Mouse (Mus musculus) intestine, postnatal 0 days (tissue): Measurements from ENCODE around the gene Slc1a1. TPM values are rescaled to one million over a fixed set of nuclear protein-coding genes. Genes with fewer than 3 reads are reported as not detected.
A peak's percentile ranks its signal among the peaks of the same experiment; 100 is the strongest.

Experiments used
- ATAC-seq: fragments of 200-750 bp; cut with Nextera tagmentation; 2 replicates; pipeline ENCODE4 v1.8.0; 2017; ENCODE audit warnings: mild to moderate bottlenecking, moderate TSS enrichment, moderate library complexity
- H3K27ac ChIP-seq: fragments of 300-500 bp; sonication (generic); 2 replicates; pipeline ENCODE4 v1.5.1; 2014; ENCODE audit warnings: mild to moderate bottlenecking, low read depth, low read length, moderate library complexity
- H3K27me3 ChIP-seq: fragments of 300-500 bp; sonication (generic); replicated peaks from 2 replicates; pipeline ENCODE4 v1.6.1; 2014; ENCODE audit warnings: low read length, mixed read lengths; ENCODE audit not compliant: control insufficient read depth, insufficient read depth
- H3K36me3 ChIP-seq: fragments of 300-500 bp; sonication (generic); 2 replicates; pipeline ENCODE4 v1.6.1; 2014; ENCODE audit warnings: mild to moderate bottlenecking, moderate library complexity; ENCODE audit not compliant: control insufficient read depth, insufficient read depth
- H3K4me1 ChIP-seq: fragments of 300-500 bp; sonication (generic); replicated peaks from 2 replicates; pipeline ENCODE4 v1.6.1; 2014; ENCODE audit warnings: antibody characterized with exemption, low read length, mixed read lengths; ENCODE audit not compliant: control insufficient read depth, insufficient read depth
- H3K4me2 ChIP-seq: fragments of 300-500 bp; sonication (generic); replicated peaks from 2 replicates; pipeline ENCODE4 v1.6.1; 2014; ENCODE audit warnings: low read depth, mild to moderate bottlenecking, moderate library complexity
- H3K4me3 ChIP-seq: fragments of 300-500 bp; sonication (generic); 2 replicates; pipeline ENCODE4 v1.5.1; 2014; ENCODE audit warnings: low read depth, low read length
- H3K9ac ChIP-seq: fragments of 300-500 bp; sonication (generic); 2 replicates; pipeline ENCODE4 v1.6.1; 2014; ENCODE audit warnings: mild to moderate bottlenecking, low read depth, low read length
- H3K9me3 ChIP-seq: fragments of 300-500 bp; sonication (generic); 2 replicates; pipeline ENCODE4 v1.6.1; 2016; ENCODE audit warnings: mixed run types; ENCODE audit not compliant: control insufficient read depth
- CTCF ChIP-seq: sonication (generic); IDR thresholded peaks from 2 replicates; pipeline ENCODE4 v1.5.1; 2016; ENCODE audit warnings: low read depth, mild to moderate bottlenecking, control low read depth, antibody characterized with exemption, moderate library complexity
- WGBS: fragments of 180-500 bp; shearing (Covaris S2); extraction: QIAGEN DNeasy Blood & Tissue Kit; methylation state at CpG from one replicate; pipeline ENCODE4 v1.1.7; 2014; 5-methylcytosine and 5-hydroxymethylcytosine counted together
- polyA plus RNA-seq: library from polyadenylated mRNA; unstranded; fragments of >200 nt; fragmentation: Nextera tagmentation; extraction: Ambion mirVana; gene quantifications from 2 replicates; pipeline ENCODE4 v1.2.1, GENCODE M21; 2015

Gene Slc1a1
- polyA plus RNA-seq = 2.2 and 3.8 TPM in 2 replicates

GRCm38 (mm10) chr19:28834798-28835499, at the start of gene Slc1a1:
Slc1a1 (plus strand) TSS chr19:28835049.
- Histone ChIP-seq H3K27me3 (0 out of 2 replicates have a peak, but pooled peaks cover 12% of the 10 kb centered on the region), H3K9ac (no peak within 1 kb of the TSS), H3K4me3 (peak within 1 kb of the TSS; percentile 43), H3K4me1 (0 out of 2 replicates have a peak, but pooled peaks cover 3% of the 10 kb centered on the region), H3K9me3 (no peaks in the 10 kb centered on the region), H3K27ac (no peak within 1 kb of the TSS), H3K4me2 (peak within 1 kb of the TSS; percentile 87), H3K36me3 (no peaks in the 10 kb centered on the region)
- ATAC-seq = peak; percentile 70
- TF ChIP-seq CTCF = peak; percentile 13; the same call in 1 of the 2 replicates
- under 1% methylated on average over 68 of the region's 68 CpGs for WGBS

GRCm38 (mm10) chr19:28790196-28790595, 44.7 kb upstream of the Slc1a1 start:
- H3K9ac ChIP-seq = no peak overlapping the region
- no peaks in the 10 kb centered on the region for H3K27me3 ChIP-seq
- no peak overlapping the region for H3K4me3 ChIP-seq
- TF ChIP-seq CTCF = no peak
- WGBS = 60% methylated on average over 1 of the region's 1 CpGs
- H3K9me3 ChIP-seq = no peaks in the 10 kb centered on the region
- H3K27ac ChIP-seq = no peak overlapping the region
- no peaks in the 10 kb centered on the region for H3K4me1 ChIP-seq
- H3K4me2 ChIP-seq = no peak overlapping the region
- H3K36me3 ChIP-seq = no peaks in the 10 kb centered on the region
- no peak for ATAC-seq

- no peak overlapping the region for H3K9ac ChIP-seq
- WGBS = 52% methylated on average over 2 of the region's 2 CpGs
- no peak overlapping the region for H3K4me3 ChIP-seq
These were observed 41.5 kb upstream of the Slc1a1 start for GRCm38 (mm10) chr19:28793307-28793706.

GRCm38 (mm10) chr19:28796146-28796848, 38.6 kb upstream of the Slc1a1 start:
- WGBS = 64% methylated on average over 5 of the region's 5 CpGs
- TF ChIP-seq CTCF = no peak
- no peak for ATAC-seq

More at GRCm38 (mm10) chr19:28793307-28793706, 41.5 kb upstream of the Slc1a1 start:
- Histone ChIP-seq H3K36me3 (no peaks in the 10 kb centered on the region), H3K4me2 (no peak overlapping the region), H3K27ac (no peak overlapping the region), H3K27me3 (no peaks in the 10 kb centered on the region), H3K4me1 (no peaks in the 10 kb centered on the region), H3K9me3 (no peaks in the 10 kb centered on the region)
- TF ChIP-seq CTCF = no peak
- ATAC-seq = no peak

GRCm38 (mm10) chr19:28796966-28797365, 37.9 kb upstream of the Slc1a1 start:
- Histone ChIP-seq H3K27me3 (no peaks in the 10 kb centered on the region), H3K4me1 (no peaks in the 10 kb centered on the region), H3K4me2 (no peak overlapping the region), H3K9me3 (no peaks in the 10 kb centered on the region), H3K36me3 (no peaks in the 10 kb centered on the region), H3K9ac (no peak overlapping the region), H3K27ac (no peak overlapping the region), H3K4me3 (no peak overlapping the region)
- ATAC-seq = no peak
- no peak for TF ChIP-seq CTCF
- WGBS = 85% methylated on average over 1 of the region's 1 CpGs

More at GRCm38 (mm10) chr19:28796146-28796848, 38.6 kb upstream of the Slc1a1 start:
- Histone ChIP-seq H3K27me3 (no peaks in the 10 kb centered on the region), H3K36me3 (no peaks in the 10 kb centered on the region), H3K9ac (no peak overlapping the region), H3K4me3 (no peak overlapping the region), H3K4me2 (no peak overlapping the region), H3K27ac (no peak overlapping the region), H3K4me1 (no peaks in the 10 kb centered on the region), H3K9me3 (no peaks in the 10 kb centered on the region)

GRCm38 (mm10) chr19:28797611-28798010, 37.2 kb upstream of the Slc1a1 start:
- no peak for ATAC-seq
- H3K9ac ChIP-seq = no peak overlapping the region
- H3K27ac ChIP-seq = no peak overlapping the region
- no peaks in the 10 kb centered on the region for H3K9me3 ChIP-seq
- TF ChIP-seq CTCF = no peak
- no peaks in the 10 kb centered on the region for H3K27me3 ChIP-seq
- no peak overlapping the region for H3K4me3 ChIP-seq
- no peaks in the 10 kb centered on the region for H3K36me3 ChIP-seq
- no peaks in the 10 kb centered on the region for H3K4me1 ChIP-seq
- WGBS = 88% methylated on average over 6 of the region's 6 CpGs
- no peak overlapping the region for H3K4me2 ChIP-seq
